Mouse (Mus musculus) testis, adult 2 months (tissue): Measurements from ENCODE around the gene Txndc8.

ENCODE experiments used
- CTCF ChIP-seq: fragments of 200-500 bp; IDR thresholded peaks from 2 replicates; pipeline ENCODE4 v1.5.1; 2012; ENCODE audit warnings: low read depth, mild to moderate bottlenecking, inconsistent platforms, low read length, moderate library complexity; ENCODE audit not compliant: control insufficient read depth, insufficient read depth, insufficient replicate concordance
- POLR2A ChIP-seq: fragments of 200-500 bp; IDR thresholded peaks from 2 replicates; pipeline ENCODE4 v1.6.1; 2012; ENCODE audit warnings: low read depth, mild to moderate bottlenecking, inconsistent platforms, low read length, moderate library complexity; ENCODE audit not compliant: control insufficient read depth

DNA sequence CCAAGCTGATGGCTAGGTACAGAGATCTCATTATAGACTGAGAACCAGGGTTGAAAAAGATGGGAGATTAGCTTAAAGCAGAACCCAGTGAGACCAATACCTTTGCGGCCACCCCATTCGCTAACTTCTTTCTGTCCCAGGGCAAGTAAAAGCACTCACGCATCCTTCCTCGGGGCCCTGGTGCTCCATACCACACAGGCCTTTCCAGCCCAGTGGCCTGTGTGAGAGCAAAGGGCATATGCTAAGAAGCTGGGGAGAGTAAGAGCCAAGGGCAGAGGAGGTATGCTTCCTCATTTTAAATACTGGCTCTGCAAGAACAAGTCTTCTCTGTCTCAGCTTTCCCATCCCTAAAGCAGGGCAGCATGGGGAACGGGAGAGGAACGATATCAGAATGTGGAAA lies 59.1 kb downstream of the Txndc8 start:
- TF ChIP-seq CTCF = no peak
- no peak for TF ChIP-seq POLR2A
